Mouse (Mus musculus) limb, embryonic 12.5 days (tissue): ENCODE measurements around the gene Gm8994. TPM values are rescaled to one million over a fixed set of nuclear protein-coding genes. Genes with fewer than 3 reads are reported as not detected.
"Not testable (repeated sequence)": the region's sequence is repeated elsewhere in the genome, so short reads cannot be mapped to it uniquely, and the experiment has no call there.

Source experiments
- ATAC-seq: fragments of 200-750 bp; cut with Nextera tagmentation; 2 replicates; pipeline ENCODE4 v1.8.0; 2017; ENCODE audit warnings: low read depth, moderate TSS enrichment; ENCODE audit not compliant: insufficient number of reproducible peaks, insufficient read depth, low FRiP score, low TSS enrichment
- H3K27ac ChIP-seq: fragments of 300-500 bp; sonication (generic); 2 replicates; pipeline ENCODE4 v1.5.1; 2016; ENCODE audit warnings: mild to moderate bottlenecking, moderate library complexity
- H3K27me3 ChIP-seq: fragments of 300-500 bp; sonication (generic); 2 replicates; pipeline ENCODE4 v1.6.1; 2016; ENCODE audit warnings: mild to moderate bottlenecking, moderate library complexity
- H3K36me3 ChIP-seq: fragments of 300-500 bp; sonication (generic); 2 replicates; pipeline ENCODE4 v1.6.1; 2016; ENCODE audit warnings: mild to moderate bottlenecking, moderate library complexity
- H3K4me1 ChIP-seq: fragments of 300-500 bp; sonication (generic); replicated peaks from 2 replicates; pipeline ENCODE4 v1.6.1; 2016
- H3K4me2 ChIP-seq: fragments of 300-500 bp; sonication (generic); 2 replicates; pipeline ENCODE4 v1.6.1; 2016; ENCODE audit warnings: mild to moderate bottlenecking, moderate library complexity
- H3K4me3 ChIP-seq: fragments of 300-500 bp; sonication (generic); replicated peaks from 2 replicates; pipeline ENCODE4 v1.5.1; 2016; ENCODE audit warnings: mild to moderate bottlenecking
- H3K9ac ChIP-seq: fragments of 300-500 bp; sonication (generic); replicated peaks from 2 replicates; pipeline ENCODE4 v1.6.1; 2016; ENCODE audit warnings: mild to moderate bottlenecking, moderate library complexity
- H3K9me3 ChIP-seq: fragments of 300-500 bp; sonication (generic); 2 replicates; pipeline ENCODE4 v1.6.1; 2016; ENCODE audit warnings: mild to moderate bottlenecking, moderate library complexity
- WGBS: fragments of 180-500 bp; shearing (Covaris S2); methylation state at CpG from one replicate; pipeline ENCODE4 v1.1.7; 2016; 5-methylcytosine and 5-hydroxymethylcytosine counted together
- polyA plus RNA-seq: library from polyadenylated mRNA; unstranded; fragments of >200 nt; fragmentation: Nextera tagmentation; extraction: Ambion mirVana; gene quantifications from 2 replicates; pipeline ENCODE4 v1.2.1, GENCODE M21; 2016

The Gm8994 gene
- polyA plus RNA-seq = not detected in 2 replicates

GRCm38 (mm10) chr6:136327239-136327638 lies at the start of gene Gm8994:
TSS of gene Gm8994 (plus strand) at chr6:136327539.
- WGBS = 92% methylated on average over 4 of the region's 4 CpGs
- H3K36me3 ChIP-seq, H3K4me2 ChIP-seq, H3K9ac ChIP-seq, H3K4me3 ChIP-seq, H3K27me3 ChIP-seq, H3K27ac ChIP-seq, H3K9me3 ChIP-seq, H3K4me1 ChIP-seq, ATAC-seq: not testable (repeated sequence)

- 79% methylated on average over 4 of the region's 4 CpGs for WGBS
- ATAC-seq = no peak
- H3K9ac ChIP-seq = no peak overlapping the region
These were observed 49.7 kb upstream of the Gm8994 start for GRCm38 (mm10) chr6:136277685-136278084.

GRCm38 (mm10) chr6:136284565-136284964 lies 42.8 kb upstream of the Gm8994 start:
- Histone ChIP-seq H3K4me1 (no peaks in the 10 kb centered on the region), H3K4me2 (no peak overlapping the region), H3K36me3 (no peaks in the 10 kb centered on the region), H3K9me3 (no peaks in the 10 kb centered on the region), H3K27ac (no peak overlapping the region), H3K4me3 (no peak overlapping the region), H3K27me3 (no peaks in the 10 kb centered on the region), H3K9ac (no peak overlapping the region)
- 88% methylated on average over 8 of the region's 8 CpGs for WGBS
- no peak for ATAC-seq

More at GRCm38 (mm10) chr6:136277685-136278084, 49.7 kb upstream of the Gm8994 start:
- Histone ChIP-seq H3K27ac (no peak overlapping the region), H3K4me2 (no peak overlapping the region), H3K4me1 (0 out of 2 replicates have a peak, but pooled peaks cover 4% of the 10 kb centered on the region), H3K9me3 (no peaks in the 10 kb centered on the region), H3K27me3 (no peaks in the 10 kb centered on the region), H3K4me3 (no peak overlapping the region), H3K36me3 (no peaks in the 10 kb centered on the region)

- Histone ChIP-seq H3K9me3 (no peaks in the 10 kb centered on the region), H3K27ac (no peak overlapping the region), H3K27me3 (no peaks in the 10 kb centered on the region), H3K4me1 (no peaks in the 10 kb centered on the region), H3K4me2 (no peak overlapping the region), H3K36me3 (no peaks in the 10 kb centered on the region), H3K9ac (no peak overlapping the region), H3K4me3 (no peak overlapping the region)
- no peak for ATAC-seq
- 79% methylated on average over 11 of the region's 11 CpGs for WGBS
These were observed 41.2 kb upstream of the Gm8994 start for GRCm38 (mm10) chr6:136286180-136286579.

GRCm38 (mm10) chr6:136286589-136286988 lies 40.8 kb upstream of the Gm8994 start:
- Histone ChIP-seq H3K27ac (no peak overlapping the region), H3K9ac (no peak overlapping the region), H3K36me3 (no peaks in the 10 kb centered on the region), H3K4me2 (no peak overlapping the region), H3K27me3 (no peaks in the 10 kb centered on the region), H3K9me3 (no peaks in the 10 kb centered on the region), H3K4me3 (no peak overlapping the region), H3K4me1 (no peaks in the 10 kb centered on the region)
- ATAC-seq = no peak
- WGBS = 76% methylated on average over 4 of the region's 4 CpGs

GRCm38 (mm10) chr6:136291424-136291823 lies 35.9 kb upstream of the Gm8994 start:
- no peak for ATAC-seq
- H3K4me3 ChIP-seq = no peak overlapping the region
- H3K9ac ChIP-seq = no peak overlapping the region
- no peak overlapping the region for H3K4me2 ChIP-seq
- 0 out of 2 replicates have a peak, but pooled peaks cover 2% of the 10 kb centered on the region for H3K9me3 ChIP-seq
- no peaks in the 10 kb centered on the region; the same call in 1 of the 2 replicates for H3K4me1 ChIP-seq
- H3K27ac ChIP-seq = no peak overlapping the region
- no peaks in the 10 kb centered on the region for H3K27me3 ChIP-seq
- WGBS = 92% methylated on average over 3 of the region's 3 CpGs
- no peaks in the 10 kb centered on the region for H3K36me3 ChIP-seq

- no peaks in the 10 kb centered on the region for H3K36me3 ChIP-seq
- 71% methylated on average over 11 of the region's 11 CpGs for WGBS
- no peak for ATAC-seq
- H3K9ac ChIP-seq = no peak overlapping the region
- H3K4me1 ChIP-seq = no peaks in the 10 kb centered on the region; the same call in 1 of the 2 replicates
- H3K27me3 ChIP-seq = no peaks in the 10 kb centered on the region
- no peak overlapping the region for H3K4me3 ChIP-seq
- no peak overlapping the region for H3K4me2 ChIP-seq
- H3K27ac ChIP-seq = no peak overlapping the region
- H3K9me3 ChIP-seq = 0 out of 2 replicates have a peak, but pooled peaks cover 2% of the 10 kb centered on the region
These were observed 35.2 kb upstream of the Gm8994 start for GRCm38 (mm10) chr6:136291951-136292714.

- no peaks in the 10 kb centered on the region for H3K27me3 ChIP-seq
- no peak overlapping the region for H3K27ac ChIP-seq
These were observed 33.6 kb upstream of the Gm8994 start for GRCm38 (mm10) chr6:136293700-136294099.

GRCm38 (mm10) chr6:136295821-136296220 lies 31.5 kb upstream of the Gm8994 start:
- no peak overlapping the region for H3K4me3 ChIP-seq
- no peak overlapping the region for H3K9ac ChIP-seq
- no peak overlapping the region for H3K4me2 ChIP-seq
- no peaks in the 10 kb centered on the region for H3K27me3 ChIP-seq
- 80% methylated on average over 4 of the region's 4 CpGs for WGBS
- H3K4me1 ChIP-seq = no peaks in the 10 kb centered on the region; the same call in 1 of the 2 replicates
- ATAC-seq = no peak
- no peaks in the 10 kb centered on the region for H3K36me3 ChIP-seq
- H3K9me3 ChIP-seq = 0 out of 2 replicates have a peak, but pooled peaks cover 2% of the 10 kb centered on the region
- no peak overlapping the region for H3K27ac ChIP-seq

More at GRCm38 (mm10) chr6:136293700-136294099, 33.6 kb upstream of the Gm8994 start:
- no peaks in the 10 kb centered on the region; the same call in 1 of the 2 replicates for H3K4me1 ChIP-seq
- 0 out of 2 replicates have a peak, but pooled peaks cover 2% of the 10 kb centered on the region for H3K9me3 ChIP-seq
- ATAC-seq = no peak
- no peak overlapping the region for H3K4me2 ChIP-seq
- no peak overlapping the region for H3K4me3 ChIP-seq
- WGBS = 88% methylated on average over 6 of the region's 6 CpGs
- H3K9ac ChIP-seq = no peak overlapping the region
- H3K36me3 ChIP-seq = no peaks in the 10 kb centered on the region

GRCm38 (mm10) chr6:136296251-136296650 lies 31.1 kb upstream of the Gm8994 start:
- no peak overlapping the region for H3K9ac ChIP-seq
- 0 out of 2 replicates have a peak, but pooled peaks cover 2% of the 10 kb centered on the region for H3K9me3 ChIP-seq
- no peaks in the 10 kb centered on the region for H3K27me3 ChIP-seq
- no peak overlapping the region for H3K4me2 ChIP-seq
- ATAC-seq = no peak
- no peaks in the 10 kb centered on the region; the same call in 1 of the 2 replicates for H3K4me1 ChIP-seq
- no peak overlapping the region for H3K4me3 ChIP-seq
- WGBS = 87% methylated on average over 2 of the region's 2 CpGs
- H3K27ac ChIP-seq = no peak overlapping the region
- H3K36me3 ChIP-seq = no peaks in the 10 kb centered on the region

- H3K9ac ChIP-seq = no peak overlapping the region
- H3K27ac ChIP-seq = no peak overlapping the region
- H3K27me3 ChIP-seq = no peaks in the 10 kb centered on the region
- H3K4me2 ChIP-seq = no peak overlapping the region
- no peak for ATAC-seq
- no peaks in the 10 kb centered on the region for H3K36me3 ChIP-seq
- H3K4me1 ChIP-seq = no peaks in the 10 kb centered on the region
- no peaks in the 10 kb centered on the region for H3K9me3 ChIP-seq
- no peak overlapping the region for H3K4me3 ChIP-seq
These were observed 23.8 kb upstream of the Gm8994 start for GRCm38 (mm10) chr6:136303514-136303913.
